Mouse (Mus musculus) erythroblast, embryonic 14.5 days (primary cell): Measurements from ENCODE around the gene Lpar2.

Experiments used
- GATA1 ChIP-seq: IDR thresholded peaks from 2 replicates; pipeline ENCODE4 v1.6.1; 2012; ENCODE audit warnings: low read length, inconsistent platforms, mixed read lengths
- TAL1 ChIP-seq: IDR thresholded peaks from 3 replicates; pipeline ENCODE4 v1.6.1; 2012; ENCODE audit warnings: low read length, inconsistent platforms, mixed read lengths

DNA sequence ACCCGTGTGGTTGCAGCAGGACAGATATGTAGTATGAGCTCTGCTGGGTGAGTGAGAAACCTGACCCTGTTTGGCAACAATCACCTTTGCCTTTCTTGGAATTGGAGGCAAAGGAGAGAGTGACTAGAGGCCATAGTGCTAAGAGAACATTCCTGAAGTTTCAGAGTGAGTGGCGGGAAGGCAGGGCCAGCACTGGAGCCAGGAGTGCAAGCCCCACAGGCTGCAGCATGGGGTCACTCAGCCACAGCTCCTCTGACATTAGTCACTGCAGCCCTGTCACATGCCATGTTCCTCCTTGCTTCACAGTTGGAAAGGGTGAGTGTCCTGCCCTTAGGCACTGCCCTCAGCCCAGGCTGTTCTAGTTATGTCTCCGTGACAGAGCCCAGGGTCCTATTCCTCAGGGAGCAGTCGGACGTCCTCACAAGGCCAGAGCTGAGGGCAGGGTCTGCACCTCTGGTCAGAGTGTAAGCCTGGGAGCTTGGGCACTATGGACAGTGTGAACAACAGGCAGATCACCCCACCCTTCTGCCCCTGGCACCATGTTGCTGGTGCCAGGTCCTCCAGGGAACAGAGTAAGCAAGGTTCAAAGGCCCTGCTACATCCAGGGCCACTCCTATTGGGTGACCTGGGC lies 45.6 kb downstream of the Lpar2 start:
- TF ChIP-seq GATA1 (no peak), TAL1 (no peak)
